Mouse (Mus musculus): ENCODE measurements around the gene Mier2.

Gene Mier2

GRCm38 (mm10) chr10:79502830-79503644 lies 52.0 kb downstream of the Mier2 start:
- in situ Hi-C loops (cut with MboI, MseI) = no loop called here

GRCm38 (mm10) chr10:79496701-79497288 lies 58.2 kb downstream of the Mier2 start:
- in situ Hi-C loops (cut with MboI, MseI) = no loop called here

- in situ Hi-C loops (cut with MboI, MseI) = no loop called here
Measured at GRCm38 (mm10) chr10:79495886-79496285, 59.1 kb downstream of the Mier2 start.

Measured in regulatory T cell (primary cell).